Mouse (Mus musculus) limb, embryonic 10.5 days (tissue): Measurements from ENCODE around the gene Lgals3bp. TPM values are rescaled to one million over a fixed set of nuclear protein-coding genes. Genes with fewer than 3 reads are reported as not detected.
"Not testable (repeated sequence)": the region's sequence is repeated elsewhere in the genome, so short reads cannot be mapped to it uniquely, and the experiment has no call there.

Experiments used
- DNase-seq: peaks from one replicate; pipeline ENCODE4 v3.0.0-alpha.2; 2017; ENCODE audit warnings: low spot score
- H3K27ac ChIP-seq: fragments of 300-500 bp; sonication (generic); 2 replicates; pipeline ENCODE4 v1.5.1; 2016; ENCODE audit warnings: mild to moderate bottlenecking
- H3K27me3 ChIP-seq: fragments of 300-500 bp; sonication (generic); 2 replicates; pipeline ENCODE4 v1.6.1; 2016; ENCODE audit warnings: low read depth, mild to moderate bottlenecking; ENCODE audit not compliant: poor library complexity, severe bottlenecking
- H3K36me3 ChIP-seq: fragments of 300-500 bp; sonication (generic); 2 replicates; pipeline ENCODE4 v1.6.1; 2016; ENCODE audit warnings: mild to moderate bottlenecking, moderate library complexity
- H3K4me1 ChIP-seq: fragments of 300-500 bp; sonication (generic); 2 replicates; pipeline ENCODE4 v1.6.1; 2016
- H3K4me3 ChIP-seq: fragments of 300-500 bp; sonication (generic); 2 replicates; pipeline ENCODE4 v1.5.1; 2016; ENCODE audit warnings: mild to moderate bottlenecking, moderate library complexity
- H3K9me3 ChIP-seq: fragments of 300-500 bp; sonication (generic); replicated peaks from 2 replicates; pipeline ENCODE4 v1.6.1; 2016; ENCODE audit warnings: mild to moderate bottlenecking
- WGBS: fragments of 180-500 bp; shearing (Covaris S2); methylation state at CpG from one replicate; pipeline ENCODE4 v1.1.7; 2016; 5-methylcytosine and 5-hydroxymethylcytosine counted together
- polyA plus RNA-seq: library from polyadenylated mRNA; unstranded; fragments of >200 nt; fragmentation: Nextera tagmentation; extraction: Ambion mirVana; gene quantifications from 2 replicates; pipeline ENCODE4 v1.2.1, GENCODE M21; 2016

The Lgals3bp gene
- polyA plus RNA-seq, 1 experiment from 2014 or later = 3.4 TPM

GRCm38 (mm10) chr11:118376323-118376722 lies 25.6 kb downstream of the Lgals3bp start:
- not testable (repeated sequence) for H3K4me3 ChIP-seq, DNase-seq, H3K36me3 ChIP-seq, H3K27me3 ChIP-seq, H3K9me3 ChIP-seq, H3K27ac ChIP-seq
- H3K4me1 ChIP-seq = peaks cover 44% of the 10 kb centered on the region

- Histone ChIP-seq H3K9me3 (no peaks in the 10 kb centered on the region), H3K4me1 (peaks cover 46% of the 10 kb centered on the region), H3K4me3 (no peak overlapping the region; the same call in 1 of the 2 replicates), H3K27ac (peak overlapping the region; percentile 50), H3K27me3 (no peaks in the 10 kb centered on the region), H3K36me3 (no peaks in the 10 kb centered on the region)
- DNase-seq = no peak
- WGBS = 89% methylated on average over 5 of the region's 5 CpGs
Observed at GRCm38 (mm10) chr11:118375881-118376280, 26.0 kb downstream of the Lgals3bp start.

GRCm38 (mm10) chr11:118375461-118375860 lies 26.4 kb downstream of the Lgals3bp start:
- peaks cover 46% of the 10 kb centered on the region for H3K4me1 ChIP-seq
- peak overlapping the region; percentile 4; the same call in 1 of the 2 replicates for H3K27ac ChIP-seq
- no peak for DNase-seq
- no peaks in the 10 kb centered on the region for H3K27me3 ChIP-seq
- WGBS = 80% methylated on average over 8 of the region's 8 CpGs
- no peaks in the 10 kb centered on the region for H3K36me3 ChIP-seq
- H3K9me3 ChIP-seq = no peaks in the 10 kb centered on the region
- no peak overlapping the region for H3K4me3 ChIP-seq

GRCm38 (mm10) chr11:118375006-118375405 lies 26.9 kb downstream of the Lgals3bp start:
- Histone ChIP-seq H3K27ac (0 out of 2 replicates have a peak overlapping the region, but pooled peaks have one; percentile 4), H3K4me3 (no peak overlapping the region), H3K9me3 (no peaks in the 10 kb centered on the region), H3K4me1 (peaks cover 44% of the 10 kb centered on the region), H3K27me3 (no peaks in the 10 kb centered on the region), H3K36me3 (no peaks in the 10 kb centered on the region)
- no peak for DNase-seq

GRCm38 (mm10) chr11:118374506-118374905 lies 27.4 kb downstream of the Lgals3bp start:
- DNase-seq = no peak
- H3K4me1 ChIP-seq = peaks cover 39% of the 10 kb centered on the region
- no peaks in the 10 kb centered on the region for H3K27me3 ChIP-seq
- no peaks in the 10 kb centered on the region for H3K9me3 ChIP-seq
- H3K27ac ChIP-seq = peak overlapping the region; percentile 10; the same call in 1 of the 2 replicates
- H3K36me3 ChIP-seq = no peaks in the 10 kb centered on the region
- no peak overlapping the region for H3K4me3 ChIP-seq
- 76% methylated on average over 5 of the region's 5 CpGs for WGBS

- Histone ChIP-seq H3K4me3 (no peak overlapping the region), H3K27ac (peak overlapping the region; percentile 68), H3K36me3 (no peaks in the 10 kb centered on the region), H3K9me3 (no peaks in the 10 kb centered on the region), H3K4me1 (peaks cover 40% of the 10 kb centered on the region), H3K27me3 (no peaks in the 10 kb centered on the region)
- DNase-seq = no peak
- WGBS = 70% methylated on average over 7 of the region's 7 CpGs
Observed at GRCm38 (mm10) chr11:118372641-118373040, 29.3 kb downstream of the Lgals3bp start.

GRCm38 (mm10) chr11:118371876-118372275 lies 30.0 kb downstream of the Lgals3bp start:
- Histone ChIP-seq H3K4me1 (peaks cover 44% of the 10 kb centered on the region), H3K27ac (no peak overlapping the region), H3K9me3 (no peaks in the 10 kb centered on the region), H3K36me3 (no peaks in the 10 kb centered on the region), H3K27me3 (no peaks in the 10 kb centered on the region), H3K4me3 (no peak overlapping the region)
- DNase-seq = no peak
- WGBS = 93% methylated on average over 7 of the region's 7 CpGs

- no peak for DNase-seq
- H3K9me3 ChIP-seq = no peaks in the 10 kb centered on the region
- H3K4me3 ChIP-seq = no peak overlapping the region
- peaks cover 52% of the 10 kb centered on the region for H3K4me1 ChIP-seq
- WGBS = 80% methylated on average over 8 of the region's 8 CpGs
- peak overlapping the region; percentile 2; the same call in 1 of the 2 replicates for H3K27ac ChIP-seq
- H3K36me3 ChIP-seq = no peaks in the 10 kb centered on the region
- H3K27me3 ChIP-seq = no peaks in the 10 kb centered on the region
Observed at GRCm38 (mm10) chr11:118369657-118370056, 32.2 kb downstream of the Lgals3bp start.

- H3K27ac ChIP-seq = peak overlapping the region; percentile 2; the same call in 1 of the 2 replicates
- no peaks in the 10 kb centered on the region for H3K9me3 ChIP-seq
- WGBS = 87% methylated on average over 5 of the region's 5 CpGs
- no peaks in the 10 kb centered on the region for H3K27me3 ChIP-seq
- no peak for DNase-seq
- no peaks in the 10 kb centered on the region for H3K36me3 ChIP-seq
- no peak overlapping the region for H3K4me3 ChIP-seq
- peaks cover 52% of the 10 kb centered on the region for H3K4me1 ChIP-seq
Observed at GRCm38 (mm10) chr11:118369251-118369650, 32.6 kb downstream of the Lgals3bp start.

- Histone ChIP-seq H3K4me3 (no peak overlapping the region), H3K9me3 (no peaks in the 10 kb centered on the region), H3K27ac (no peak overlapping the region), H3K27me3 (no peaks in the 10 kb centered on the region), H3K36me3 (no peaks in the 10 kb centered on the region), H3K4me1 (peaks cover 59% of the 10 kb centered on the region)
- WGBS = 68% methylated on average over 3 of the region's 3 CpGs
- DNase-seq = no peak
Observed at GRCm38 (mm10) chr11:118368330-118368729, 33.6 kb downstream of the Lgals3bp start.

GRCm38 (mm10) chr11:118366559-118366958 lies 35.3 kb downstream of the Lgals3bp start:
- no peaks in the 10 kb centered on the region for H3K27me3 ChIP-seq
- H3K9me3 ChIP-seq = no peaks in the 10 kb centered on the region
- peak overlapping the region; percentile 90 for H3K27ac ChIP-seq
- H3K36me3 ChIP-seq = no peaks in the 10 kb centered on the region
- 63% methylated on average over 8 of the region's 8 CpGs for WGBS
- no peak for DNase-seq
- no peak overlapping the region for H3K4me3 ChIP-seq
- H3K4me1 ChIP-seq = peaks cover 66% of the 10 kb centered on the region

GRCm38 (mm10) chr11:118366108-118366507 lies 35.8 kb downstream of the Lgals3bp start:
- Histone ChIP-seq H3K9me3 (no peaks in the 10 kb centered on the region), H3K36me3 (no peaks in the 10 kb centered on the region), H3K4me3 (no peak overlapping the region), H3K27me3 (no peaks in the 10 kb centered on the region), H3K4me1 (peaks cover 62% of the 10 kb centered on the region), H3K27ac (peak overlapping the region; percentile 90)
- WGBS = 44% methylated on average over 3 of the region's 3 CpGs
- no peak for DNase-seq

- H3K27ac ChIP-seq = peak overlapping the region; percentile 90
- H3K4me1 ChIP-seq = peaks cover 72% of the 10 kb centered on the region
- DNase-seq = peak; percentile 74
- H3K9me3 ChIP-seq = no peaks in the 10 kb centered on the region
- no peaks in the 10 kb centered on the region for H3K36me3 ChIP-seq
- 24% methylated on average over 7 of the region's 7 CpGs for WGBS
- H3K27me3 ChIP-seq = no peaks in the 10 kb centered on the region
- peak overlapping the region; percentile 27; the same call in 1 of the 2 replicates for H3K4me3 ChIP-seq
Observed at GRCm38 (mm10) chr11:118365171-118365570, 36.7 kb downstream of the Lgals3bp start.

- H3K27ac ChIP-seq = peak overlapping the region; percentile 90
Observed at GRCm38 (mm10) chr11:118364021-118364420, 37.9 kb downstream of the Lgals3bp start.

More at GRCm38 (mm10) chr11:118364021-118364420, 37.9 kb downstream of the Lgals3bp start:
- no peaks in the 10 kb centered on the region for H3K9me3 ChIP-seq
- H3K4me1 ChIP-seq = peaks cover 69% of the 10 kb centered on the region
- H3K4me3 ChIP-seq = no peak overlapping the region
- no peaks in the 10 kb centered on the region for H3K36me3 ChIP-seq
- no peak for DNase-seq
- H3K27me3 ChIP-seq = no peaks in the 10 kb centered on the region
- 83% methylated on average over 4 of the region's 4 CpGs for WGBS
